Mouse (Mus musculus): ENCODE measurements around the gene Fcgr3. TPM values are rescaled to one million over a fixed set of nuclear protein-coding genes. Genes with fewer than 3 reads are reported as not detected.
"Not testable (repeated sequence)": the region's sequence is repeated elsewhere in the genome, so short reads cannot be mapped to it uniquely, and the experiment has no call there.

The Fcgr3 gene
- polyA plus RNA-seq, 1 experiment from 2014 or later: 26.1 TPM

- WGBS: under 1% methylated on average over 40 of the region's 40 CpGs
- peak; percentile 84 for ATAC-seq (ENCODE audit: insufficient number of reproducible peaks, low FRiP score, low TSS enrichment, low read depth)
- H3K36me3 ChIP-seq: no peaks in the 10 kb centered on the region
Measured at GRCm38 (mm10) chr1:171101733-171102546, 37.2 kb upstream of the Fcgr3 start.

GRCm38 (mm10) chr1:171101033-171101432, 36.3 kb upstream of the Fcgr3 start:
- H3K4me1 ChIP-seq: peaks cover 7% of the 10 kb centered on the region; the same call in 1 of the 2 replicates
- WGBS: 32% methylated on average over 2 of the region's 2 CpGs
- ATAC-seq (ENCODE audit: insufficient number of reproducible peaks, low FRiP score, low TSS enrichment, low read depth): no peak
- no peaks in the 10 kb centered on the region for H3K36me3 ChIP-seq
- no peak overlapping the region for H3K9ac ChIP-seq
- H3K9me3 ChIP-seq (replicated peaks): no peaks in the 10 kb centered on the region
- H3K4me2 ChIP-seq (replicated peaks): no peak overlapping the region
- H3K27ac ChIP-seq (replicated peaks): no peak overlapping the region
- H3K27me3 ChIP-seq: no peaks in the 10 kb centered on the region
- H3K4me3 ChIP-seq (replicated peaks): no peak overlapping the region

More at GRCm38 (mm10) chr1:171101733-171102546, 37.2 kb upstream of the Fcgr3 start:
- no peaks in the 10 kb centered on the region for H3K27me3 ChIP-seq
- peak overlapping the region; percentile 66 for H3K4me2 ChIP-seq (replicated peaks)
- H3K4me1 ChIP-seq: peaks cover 7% of the 10 kb centered on the region; the same call in 1 of the 2 replicates
- H3K9ac ChIP-seq: peak overlapping the region; percentile 42; the same call in 1 of the 2 replicates
- peak overlapping the region; percentile 78; the same call in 1 of the 2 replicates for H3K27ac ChIP-seq (replicated peaks)
- H3K9me3 ChIP-seq (replicated peaks): no peaks in the 10 kb centered on the region
- H3K4me3 ChIP-seq (replicated peaks): peak overlapping the region; percentile 71

GRCm38 (mm10) chr1:171097612-171098011, 32.9 kb upstream of the Fcgr3 start:
- WGBS: 23% methylated on average over 2 of the region's 2 CpGs
- Histone ChIP-seq H3K27me3 (no peaks in the 10 kb centered on the region), H3K4me3 (replicated peaks) (no peak overlapping the region), H3K9me3 (replicated peaks) (no peaks in the 10 kb centered on the region), H3K9ac (no peak overlapping the region), H3K36me3 (no peaks in the 10 kb centered on the region), H3K27ac (replicated peaks) (no peak overlapping the region), H3K4me2 (replicated peaks) (no peak overlapping the region), H3K4me1 (no peaks in the 10 kb centered on the region)
- ATAC-seq (ENCODE audit: insufficient number of reproducible peaks, low FRiP score, low TSS enrichment, low read depth): no peak

- no peak for ATAC-seq (ENCODE audit: insufficient number of reproducible peaks, low FRiP score, low TSS enrichment, low read depth)
- Histone ChIP-seq H3K4me2 (replicated peaks) (no peak overlapping the region), H3K27me3 (no peaks in the 10 kb centered on the region), H3K4me3 (replicated peaks) (no peak overlapping the region), H3K4me1 (no peaks in the 10 kb centered on the region), H3K9me3 (replicated peaks) (no peaks in the 10 kb centered on the region), H3K27ac (replicated peaks) (no peak overlapping the region), H3K36me3 (no peaks in the 10 kb centered on the region), H3K9ac (no peak overlapping the region)
Measured at GRCm38 (mm10) chr1:171097136-171097535, 32.4 kb upstream of the Fcgr3 start.

GRCm38 (mm10) chr1:171096110-171096964, 31.6 kb upstream of the Fcgr3 start:
- H3K4me2 ChIP-seq (replicated peaks): no peak overlapping the region
- ATAC-seq (ENCODE audit: insufficient number of reproducible peaks, low FRiP score, low TSS enrichment, low read depth): no peak
- no peak overlapping the region for H3K4me3 ChIP-seq (replicated peaks)

GRCm38 (mm10) chr1:171094424-171094823, 29.7 kb upstream of the Fcgr3 start:
- no peaks in the 10 kb centered on the region for H3K36me3 ChIP-seq
- H3K27ac ChIP-seq (replicated peaks): no peak overlapping the region
- H3K4me3 ChIP-seq (replicated peaks): no peak overlapping the region
- H3K27me3 ChIP-seq: no peaks in the 10 kb centered on the region
- no peak overlapping the region for H3K4me2 ChIP-seq (replicated peaks)
- no peak for ATAC-seq (ENCODE audit: insufficient number of reproducible peaks, low FRiP score, low TSS enrichment, low read depth)
- H3K9ac ChIP-seq: no peak overlapping the region
- WGBS: 46% methylated on average over 4 of the region's 4 CpGs
- no peaks in the 10 kb centered on the region for H3K4me1 ChIP-seq
- H3K9me3 ChIP-seq (replicated peaks): no peaks in the 10 kb centered on the region

More at GRCm38 (mm10) chr1:171096110-171096964, 31.6 kb upstream of the Fcgr3 start:
- Histone ChIP-seq H3K4me1 (no peaks in the 10 kb centered on the region), H3K9ac (no peak overlapping the region), H3K36me3 (no peaks in the 10 kb centered on the region), H3K9me3 (replicated peaks) (no peaks in the 10 kb centered on the region), H3K27ac (replicated peaks) (no peak overlapping the region), H3K27me3 (no peaks in the 10 kb centered on the region)
- 17% methylated on average over 10 of the region's 10 CpGs for WGBS

GRCm38 (mm10) chr1:171090761-171091160, 26.0 kb upstream of the Fcgr3 start:
- no peak overlapping the region for H3K4me3 ChIP-seq (replicated peaks)
- H3K9me3 ChIP-seq (replicated peaks): no peaks in the 10 kb centered on the region
- 64% methylated on average over 2 of the region's 2 CpGs for WGBS
- no peak overlapping the region for H3K4me2 ChIP-seq (replicated peaks)
- no peak overlapping the region for H3K9ac ChIP-seq
- peaks cover 11% of the 10 kb centered on the region for H3K27me3 ChIP-seq
- H3K4me1 ChIP-seq: peaks cover 9% of the 10 kb centered on the region
- H3K36me3 ChIP-seq: no peaks in the 10 kb centered on the region
- no peak for ATAC-seq (ENCODE audit: insufficient number of reproducible peaks, low FRiP score, low TSS enrichment, low read depth)
- H3K27ac ChIP-seq (replicated peaks): no peak overlapping the region

GRCm38 (mm10) chr1:171089891-171090290, 25.2 kb upstream of the Fcgr3 start:
- Histone ChIP-seq H3K4me1 (peaks cover 12% of the 10 kb centered on the region), H3K36me3 (no peaks in the 10 kb centered on the region), H3K27ac (replicated peaks) (no peak overlapping the region), H3K4me2 (replicated peaks) (no peak overlapping the region), H3K4me3 (replicated peaks) (no peak overlapping the region), H3K27me3 (peaks cover 14% of the 10 kb centered on the region), H3K9me3 (replicated peaks) (no peaks in the 10 kb centered on the region), H3K9ac (no peak overlapping the region)
- ATAC-seq (ENCODE audit: insufficient number of reproducible peaks, low FRiP score, low TSS enrichment, low read depth): no peak
- 71% methylated on average over 1 of the region's 1 CpGs for WGBS

- H3K27me3 ChIP-seq: peaks cover 14% of the 10 kb centered on the region
- not testable (repeated sequence) for H3K9me3 ChIP-seq (replicated peaks); ATAC-seq (ENCODE audit: insufficient number of reproducible peaks, low FRiP score, low TSS enrichment, low read depth); H3K36me3 ChIP-seq; H3K4me3 ChIP-seq (replicated peaks); H3K27ac ChIP-seq (replicated peaks); H3K9ac ChIP-seq
- 5% methylated on average over 10 of the region's 10 CpGs for WGBS
- H3K4me1 ChIP-seq: peaks cover 12% of the 10 kb centered on the region
- peak overlapping the region; percentile 28 for H3K4me2 ChIP-seq (replicated peaks)
Measured at GRCm38 (mm10) chr1:171088237-171088869, 23.6 kb upstream of the Fcgr3 start.

- Histone ChIP-seq H3K27ac (replicated peaks) (no peak overlapping the region), H3K4me3 (replicated peaks) (peak overlapping the region; percentile 47), H3K36me3 (no peaks in the 10 kb centered on the region), H3K4me1 (peaks cover 12% of the 10 kb centered on the region), H3K9ac (peak overlapping the region; percentile 21; the same call in 1 of the 2 replicates), H3K9me3 (replicated peaks) (no peaks in the 10 kb centered on the region), H3K4me2 (replicated peaks) (peak overlapping the region; percentile 80), H3K27me3 (peaks cover 22% of the 10 kb centered on the region)
- no peak for ATAC-seq (ENCODE audit: insufficient number of reproducible peaks, low FRiP score, low TSS enrichment, low read depth)
- under 1% methylated on average over 26 of the region's 26 CpGs for WGBS
Measured at GRCm38 (mm10) chr1:171085718-171086117, 21.0 kb upstream of the Fcgr3 start.
